Mouse (Mus musculus) neural tube, embryonic 12.5 days (tissue): ENCODE measurements around the gene Clcn7. TPM values are rescaled to one million over a fixed set of nuclear protein-coding genes. Genes with fewer than 3 reads are reported as not detected.
"Not testable (repeated sequence)": the region's sequence is repeated elsewhere in the genome, so short reads cannot be mapped to it uniquely, and the experiment has no call there.

Source experiments
- ATAC-seq: fragments of 200-750 bp; cut with Nextera tagmentation; 2 replicates; pipeline ENCODE4 v1.8.0; 2017; ENCODE audit warnings: low read depth, mild to moderate bottlenecking, moderate TSS enrichment, moderate library complexity; ENCODE audit not compliant: low FRiP score
- H3K27ac ChIP-seq: fragments of 300-500 bp; sonication (generic); 2 replicates; pipeline ENCODE4 v1.5.1; 2016
- H3K27me3 ChIP-seq: fragments of 300-500 bp; sonication (generic); replicated peaks from 2 replicates; pipeline ENCODE4 v1.6.1; 2016; ENCODE audit warnings: mild to moderate bottlenecking
- H3K36me3 ChIP-seq: fragments of 300-500 bp; sonication (generic); 2 replicates; pipeline ENCODE4 v1.6.1; 2016; ENCODE audit warnings: mild to moderate bottlenecking
- H3K4me1 ChIP-seq: fragments of 300-500 bp; sonication (generic); 2 replicates; pipeline ENCODE4 v1.6.1; 2016
- H3K4me2 ChIP-seq: fragments of 300-500 bp; sonication (generic); replicated peaks from 2 replicates; pipeline ENCODE4 v1.6.1; 2016; ENCODE audit warnings: mild to moderate bottlenecking
- H3K4me3 ChIP-seq: fragments of 300-500 bp; sonication (generic); 2 replicates; pipeline ENCODE4 v1.5.1; 2016
- H3K9ac ChIP-seq: fragments of 300-500 bp; sonication (generic); 2 replicates; pipeline ENCODE4 v1.6.1; 2016; ENCODE audit warnings: mild to moderate bottlenecking
- H3K9me3 ChIP-seq: fragments of 300-500 bp; sonication (generic); 2 replicates; pipeline ENCODE4 v1.6.1; 2016; ENCODE audit warnings: mild to moderate bottlenecking
- WGBS: fragments of 180-500 bp; shearing (Covaris S2); methylation state at CpG from one replicate; pipeline ENCODE4 v1.1.7; 2016; 5-methylcytosine and 5-hydroxymethylcytosine counted together
- polyA plus RNA-seq: library from polyadenylated mRNA; unstranded; fragments of >200 nt; fragmentation: Nextera tagmentation; extraction: Ambion mirVana; gene quantifications from 2 replicates; pipeline ENCODE4 v1.2.1, GENCODE M21; 2016

Clcn7 gene
- polyA plus RNA-seq, 1 experiment from 2014 or later = 25.1 TPM

- 88% methylated on average over 8 of the region's 8 CpGs for WGBS
- no peak for ATAC-seq
- peaks cover 33% of the 10 kb centered on the region for H3K36me3 ChIP-seq
Measured at GRCm38 (mm10) chr17:25111739-25112422, 21.3 kb upstream of the Clcn7 start.

GRCm38 (mm10) chr17:25112423-25112810, 20.8 kb upstream of the Clcn7 start:
- Histone ChIP-seq H3K4me3 (no peak overlapping the region), H3K4me2 (no peak overlapping the region), H3K27ac (no peak overlapping the region), H3K9ac (no peak overlapping the region), H3K36me3 (peaks cover 28% of the 10 kb centered on the region), H3K9me3 (no peaks in the 10 kb centered on the region), H3K4me1 (peaks cover 21% of the 10 kb centered on the region), H3K27me3 (no peaks in the 10 kb centered on the region)
- 85% methylated on average over 3 of the region's 3 CpGs for WGBS
- no peak for ATAC-seq

More at GRCm38 (mm10) chr17:25111739-25112422, 21.3 kb upstream of the Clcn7 start:
- Histone ChIP-seq H3K9ac (no peak overlapping the region), H3K4me2 (no peak overlapping the region), H3K27ac (no peak overlapping the region), H3K9me3 (no peaks in the 10 kb centered on the region), H3K4me3 (no peak overlapping the region), H3K27me3 (no peaks in the 10 kb centered on the region), H3K4me1 (peaks cover 21% of the 10 kb centered on the region)

GRCm38 (mm10) chr17:25114908-25115645, 18.1 kb upstream of the Clcn7 start:
- peak overlapping the region; percentile 62 for H3K4me3 ChIP-seq
- ATAC-seq = peak; percentile 78
- peaks cover 6% of the 10 kb centered on the region for H3K36me3 ChIP-seq
- peak overlapping the region; percentile 57 for H3K27ac ChIP-seq
- H3K4me1 ChIP-seq = peaks cover 21% of the 10 kb centered on the region
- H3K4me2 ChIP-seq = peak overlapping the region; percentile 99
- H3K9me3 ChIP-seq = no peaks in the 10 kb centered on the region
- WGBS = 13% methylated on average over 23 of the region's 23 CpGs
- no peaks in the 10 kb centered on the region for H3K27me3 ChIP-seq
- peak overlapping the region; percentile 78 for H3K9ac ChIP-seq

- Histone ChIP-seq H3K9me3 (no peaks in the 10 kb centered on the region), H3K9ac (peak within 1 kb of the TSS; percentile 78), H3K36me3 (peaks cover 1% of the 10 kb centered on the region), H3K27me3 (no peaks in the 10 kb centered on the region), H3K4me2 (peak within 1 kb of the TSS; percentile 99), H3K4me3 (peak within 1 kb of the TSS; percentile 62), H3K4me1 (peaks cover 21% of the 10 kb centered on the region), H3K27ac (peak within 1 kb of the TSS; percentile 57)
- WGBS = 5% methylated on average over 40 of the region's 40 CpGs
- peak; percentile 95 for ATAC-seq
Measured at GRCm38 (mm10) chr17:25115664-25116432, 17.3 kb upstream of the Clcn7 start, which contains the start of gene Telo2. Telo2 (minus strand) TSS chr17:25115967.

DNA sequence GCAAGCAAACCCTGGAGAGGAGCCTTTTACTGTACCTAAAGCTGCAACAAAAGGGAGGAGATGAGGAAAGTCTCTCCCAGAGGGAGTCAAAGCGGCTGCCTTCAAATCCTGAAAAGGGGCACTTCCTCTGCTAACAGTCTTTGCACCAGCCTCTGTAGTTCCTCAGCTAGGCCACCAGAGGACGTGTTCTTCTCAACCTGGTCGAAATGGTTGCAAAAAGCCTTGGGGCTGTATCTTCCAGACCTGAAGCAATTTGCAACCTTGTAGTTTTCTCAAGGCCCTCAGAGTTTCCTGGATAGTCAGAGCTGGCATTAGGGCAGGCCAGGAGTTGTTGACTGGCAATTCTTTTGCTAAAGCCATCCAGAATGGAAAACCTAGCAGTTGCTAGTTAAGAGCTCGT, 15.9 kb upstream of the Clcn7 start:
- H3K27me3 ChIP-seq = no peaks in the 10 kb centered on the region
- no peaks in the 10 kb centered on the region for H3K36me3 ChIP-seq
- H3K9ac ChIP-seq = no peak overlapping the region
- 41% methylated on average over 4 of the region's 4 CpGs for WGBS
- no peak overlapping the region for H3K4me2 ChIP-seq
- H3K4me1 ChIP-seq = peaks cover 21% of the 10 kb centered on the region
- no peak for ATAC-seq
- no peak overlapping the region for H3K4me3 ChIP-seq
- H3K9me3 ChIP-seq = no peaks in the 10 kb centered on the region
- no peak overlapping the region for H3K27ac ChIP-seq

DNA sequence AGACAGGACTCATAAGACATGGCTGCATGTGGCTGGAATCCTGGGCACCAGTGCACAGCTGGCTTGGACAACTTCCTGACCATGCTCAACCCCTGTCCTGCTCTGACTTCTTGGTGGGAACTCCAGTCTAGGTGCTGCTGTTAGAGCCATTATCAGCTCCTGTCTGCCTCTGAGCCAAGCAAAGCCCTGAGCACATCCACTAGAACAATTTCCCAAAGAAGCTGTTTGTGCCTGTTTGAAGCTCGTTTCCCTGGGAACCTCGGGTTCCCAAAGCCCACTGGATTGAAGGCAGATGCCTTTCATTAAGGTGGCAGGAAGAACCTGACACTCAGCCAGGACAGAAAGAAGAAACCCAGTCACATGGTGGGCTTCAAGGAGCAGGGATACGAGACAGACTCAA, 12.8 kb upstream of the Clcn7 start, which contains the start of gene Ptx4:
Gene Ptx4, plus strand, starts transcription at position 355 of the 400 bp plus-strand sequence.
- 44% methylated on average over 3 of the region's 3 CpGs for WGBS
- H3K27me3 ChIP-seq = no peaks in the 10 kb centered on the region
- no peak within 1 kb of the TSS for H3K9ac ChIP-seq
- H3K4me1 ChIP-seq = 0 out of 2 replicates have a peak, but pooled peaks cover 7% of the 10 kb centered on the region
- H3K4me3 ChIP-seq = no peak within 1 kb of the TSS
- no peaks in the 10 kb centered on the region for H3K36me3 ChIP-seq
- no peak for ATAC-seq
- H3K27ac ChIP-seq = no peak within 1 kb of the TSS
- no peaks in the 10 kb centered on the region for H3K9me3 ChIP-seq
- no peak within 1 kb of the TSS for H3K4me2 ChIP-seq

GRCm38 (mm10) chr17:25123979-25124378, 9.2 kb upstream of the Clcn7 start:
- Histone ChIP-seq H3K4me1 (no peaks in the 10 kb centered on the region), H3K4me2 (no peak overlapping the region), H3K9ac (no peak overlapping the region), H3K27me3 (0 out of 2 replicates have a peak, but pooled peaks cover 3% of the 10 kb centered on the region), H3K36me3 (no peaks in the 10 kb centered on the region), H3K27ac (no peak overlapping the region), H3K4me3 (no peak overlapping the region), H3K9me3 (no peaks in the 10 kb centered on the region)
- 31% methylated on average over 7 of the region's 7 CpGs for WGBS
- ATAC-seq = no peak

DNA sequence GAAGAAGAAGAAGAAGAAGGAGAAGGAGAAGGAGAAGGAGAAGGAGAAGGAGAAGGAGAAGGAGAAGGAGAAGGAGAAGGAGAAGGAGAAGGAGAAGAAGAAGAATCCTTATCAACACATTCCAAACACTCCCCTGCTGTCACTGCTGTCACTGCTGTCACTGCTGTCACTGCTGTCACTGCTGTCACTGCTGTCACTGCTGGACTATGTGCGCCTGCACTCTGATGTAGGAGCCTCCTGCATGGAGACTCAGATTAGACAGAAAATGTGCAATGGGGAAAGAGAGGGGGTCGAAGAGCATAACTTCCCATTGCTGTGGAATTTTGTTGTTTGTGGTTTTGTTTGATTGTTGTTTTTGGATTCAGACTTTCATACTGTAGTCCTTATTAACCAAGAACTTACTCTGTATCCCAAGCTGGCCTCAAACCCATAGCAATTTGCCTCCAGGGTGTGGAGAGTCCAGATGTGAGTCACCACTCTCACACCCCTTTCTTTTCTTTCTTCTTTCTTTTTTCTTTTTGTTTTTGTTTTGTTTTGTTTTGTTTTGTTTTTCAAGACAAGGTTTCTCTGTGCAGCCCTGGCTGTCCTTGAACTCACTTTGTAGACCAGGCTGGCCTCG, 7.6 kb upstream of the Clcn7 start:
- H3K27me3 ChIP-seq, H3K9ac ChIP-seq, H3K36me3 ChIP-seq, H3K4me2 ChIP-seq, H3K4me1 ChIP-seq, H3K27ac ChIP-seq, H3K9me3 ChIP-seq, ATAC-seq, H3K4me3 ChIP-seq: not testable (repeated sequence)
- whole genome bisulfite sequencing = 78% methylated on average over 3 of the region's 3 CpGs

DNA sequence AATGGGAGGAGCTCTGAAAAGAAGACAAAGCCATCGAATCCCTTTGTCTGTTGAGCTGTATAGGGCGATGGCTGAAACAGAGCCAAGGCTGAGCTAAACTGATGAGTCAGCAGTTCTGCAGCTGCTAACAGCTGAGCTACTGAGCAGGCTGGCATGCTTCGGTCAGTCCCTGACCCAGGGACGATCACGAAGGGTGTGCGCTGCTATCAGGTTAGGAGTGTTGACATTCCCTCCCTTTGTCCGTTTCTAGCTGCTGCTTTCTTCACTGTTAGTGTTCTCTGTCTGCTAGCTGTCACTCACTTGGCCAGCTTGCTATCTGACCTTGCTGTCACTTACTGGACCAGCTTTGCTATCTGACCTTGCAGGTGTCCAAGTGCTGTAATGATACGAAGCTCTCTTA, 6.1 kb upstream of the Clcn7 start:
- H3K9me3 ChIP-seq = no peaks in the 10 kb centered on the region
- no peak overlapping the region for H3K4me3 ChIP-seq
- no peak for ATAC-seq
- no peaks in the 10 kb centered on the region for H3K36me3 ChIP-seq
- no peak overlapping the region for H3K4me2 ChIP-seq
- H3K27me3 ChIP-seq = 0 out of 2 replicates have a peak, but pooled peaks cover 3% of the 10 kb centered on the region
- no peak overlapping the region for H3K9ac ChIP-seq
- H3K27ac ChIP-seq = no peak overlapping the region
- WGBS = 63% methylated on average over 8 of the region's 8 CpGs
- H3K4me1 ChIP-seq = no peaks in the 10 kb centered on the region

DNA sequence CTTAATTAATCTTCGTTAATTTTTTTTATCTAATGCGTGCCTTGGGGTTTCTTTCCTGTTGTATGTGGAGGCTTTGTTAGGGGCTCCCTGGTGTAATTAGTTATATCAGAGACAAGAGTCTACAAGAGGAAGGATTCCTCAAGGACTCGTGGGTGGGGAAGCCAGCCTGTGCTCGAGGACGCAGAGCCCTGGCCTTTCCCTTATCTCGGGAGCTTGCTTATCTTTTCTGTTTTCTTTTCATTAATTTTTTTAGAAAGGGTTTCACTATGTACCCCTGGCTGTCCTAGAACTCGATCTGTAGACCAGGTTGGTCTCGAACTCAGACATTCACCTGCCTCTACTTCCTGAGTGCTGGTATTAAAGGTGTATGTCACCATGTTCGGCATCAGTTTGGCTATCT, 5.5 kb upstream of the Clcn7 start:
- WGBS = 76% methylated on average over 9 of the region's 9 CpGs
- no peaks in the 10 kb centered on the region for H3K36me3 ChIP-seq
- H3K9me3 ChIP-seq = no peaks in the 10 kb centered on the region
- no peak overlapping the region for H3K4me3 ChIP-seq
- H3K4me1 ChIP-seq = no peaks in the 10 kb centered on the region
- 0 out of 2 replicates have a peak, but pooled peaks cover 3% of the 10 kb centered on the region for H3K27me3 ChIP-seq
- no peak overlapping the region for H3K9ac ChIP-seq
- H3K4me2 ChIP-seq = no peak overlapping the region
- H3K27ac ChIP-seq = no peak overlapping the region
- no peak for ATAC-seq

DNA sequence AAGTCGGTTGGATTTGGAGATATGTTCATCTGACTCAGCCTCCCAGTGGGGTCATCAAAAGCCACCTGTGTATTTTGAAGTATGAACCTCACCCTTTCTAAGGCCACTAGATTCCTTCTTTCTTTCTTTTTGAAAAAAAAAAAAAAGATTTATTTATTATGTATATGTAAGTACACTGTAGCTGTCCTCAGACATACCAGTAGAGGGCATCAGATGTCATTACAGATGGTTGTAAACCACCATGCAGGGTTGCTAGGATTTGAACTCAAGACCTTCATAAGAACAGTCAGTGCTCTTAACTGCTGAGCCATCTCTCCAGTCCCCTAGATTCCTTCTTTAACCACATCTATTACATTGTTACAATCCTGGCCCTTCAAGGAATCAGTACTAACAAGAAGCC, 3.1 kb upstream of the Clcn7 start:
- Histone ChIP-seq H3K9ac (no peak overlapping the region), H3K27ac (no peak overlapping the region), H3K4me1 (peaks cover 11% of the 10 kb centered on the region), H3K36me3 (no peaks in the 10 kb centered on the region), H3K9me3 (no peaks in the 10 kb centered on the region), H3K27me3 (0 out of 2 replicates have a peak, but pooled peaks cover 3% of the 10 kb centered on the region), H3K4me2 (no peak overlapping the region), H3K4me3 (no peak overlapping the region)
- 88% methylated on average over 1 of the region's 1 CpGs for WGBS
- ATAC-seq = no peak
